Mouse (Mus musculus) embryonic facial prominence, embryonic 10.5 days (tissue): ENCODE results near the gene Erf. TPM values are rescaled to one million over a fixed set of nuclear protein-coding genes. Genes with fewer than 3 reads are reported as not detected.

Experiments used
- DNase-seq: peaks from one replicate; pipeline ENCODE4 v3.0.0-alpha.2; 2017; ENCODE audit warnings: low spot score
- H3K27ac ChIP-seq: fragments of 300-500 bp; sonication (generic); replicated peaks from 2 replicates; pipeline ENCODE4 v1.5.1; 2016; ENCODE audit warnings: mild to moderate bottlenecking
- H3K27me3 ChIP-seq: fragments of 300-500 bp; sonication (generic); replicated peaks from 2 replicates; pipeline ENCODE4 v1.6.1; 2016; ENCODE audit warnings: low read depth, mild to moderate bottlenecking; ENCODE audit not compliant: poor library complexity, severe bottlenecking
- H3K36me3 ChIP-seq: fragments of 300-500 bp; sonication (generic); replicated peaks from 2 replicates; pipeline ENCODE4 v1.6.1; 2016; ENCODE audit warnings: mild to moderate bottlenecking, moderate library complexity
- H3K4me1 ChIP-seq: fragments of 300-500 bp; sonication (generic); 2 replicates; pipeline ENCODE4 v1.6.1; 2016
- H3K4me3 ChIP-seq: fragments of 300-500 bp; sonication (generic); 2 replicates; pipeline ENCODE4 v1.5.1; 2016; ENCODE audit warnings: mild to moderate bottlenecking, moderate library complexity
- H3K9me3 ChIP-seq: fragments of 300-500 bp; sonication (generic); 2 replicates; pipeline ENCODE4 v1.6.1; 2016; ENCODE audit warnings: mild to moderate bottlenecking
- WGBS: fragments of 180-500 bp; shearing (Covaris S2); methylation state at CpG from one replicate; pipeline ENCODE4 v1.1.7; 2016; 5-methylcytosine and 5-hydroxymethylcytosine counted together
- microRNA-seq: library from miRNA; unstranded; fragments of <30 nt; microRNA quantifications from one replicate; pipeline ENCODE4, GENCODE M21; 2017
- polyA plus RNA-seq: library from polyadenylated mRNA; unstranded; fragments of >200 nt; fragmentation: Nextera tagmentation; extraction: Ambion mirVana; gene quantifications from 2 replicates; pipeline ENCODE4 v1.2.1, GENCODE M21; 2016

The Erf gene
- polyA plus RNA-seq, 1 experiment from 2014 or later = 10.9 TPM

DNA sequence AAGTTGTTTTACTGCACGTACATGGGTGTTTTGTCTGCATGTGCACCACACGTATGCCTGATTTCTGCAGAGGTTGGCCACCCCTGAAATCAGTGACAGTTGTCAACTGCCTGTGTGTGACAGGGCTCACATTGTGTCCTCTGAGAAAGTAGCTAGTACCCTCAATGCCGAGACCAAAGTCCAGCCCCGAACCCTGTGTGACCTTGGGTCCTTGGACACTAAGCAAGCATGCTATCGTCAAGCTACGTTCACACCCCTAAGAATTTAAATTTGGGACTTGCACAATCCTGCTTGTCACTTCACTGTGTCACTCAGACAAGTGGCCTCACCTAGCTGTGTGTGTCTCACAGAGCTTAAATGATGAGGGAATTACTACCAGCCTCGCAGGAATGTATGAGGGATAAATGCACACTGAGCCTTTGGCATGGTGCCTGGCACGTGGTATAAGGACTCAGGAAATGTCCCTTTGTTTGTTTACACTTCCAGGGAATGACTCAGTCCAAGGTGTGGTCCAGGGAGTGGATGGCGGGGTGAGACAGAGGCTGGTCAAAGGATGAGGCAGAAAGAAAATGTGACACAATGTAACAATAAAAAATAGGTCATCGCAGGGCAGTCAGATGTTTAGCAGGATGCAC is 53.1 kb downstream of the Erf start:
- Histone ChIP-seq H3K27me3 (no peaks in the 10 kb centered on the region), H3K4me1 (no peaks in the 10 kb centered on the region; the same call in 1 of the 2 replicates), H3K27ac (no peak overlapping the region), H3K9me3 (no peaks in the 10 kb centered on the region), H3K4me3 (no peak overlapping the region), H3K36me3 (peaks cover 10% of the 10 kb centered on the region)
- WGBS = 71% methylated on average over 10 of the region's 10 CpGs
- DNase-seq = no peak

GRCm38 (mm10) chr7:25196107-25196506 is 54.5 kb downstream of the Erf start:
- 87% methylated on average over 9 of the region's 9 CpGs for WGBS
- DNase-seq = no peak
- no peaks in the 10 kb centered on the region for H3K36me3 ChIP-seq
- H3K9me3 ChIP-seq = no peaks in the 10 kb centered on the region
- H3K4me1 ChIP-seq = no peaks in the 10 kb centered on the region; the same call in 1 of the 2 replicates
- no peak overlapping the region for H3K4me3 ChIP-seq
- no peaks in the 10 kb centered on the region for H3K27me3 ChIP-seq
- H3K27ac ChIP-seq = no peak overlapping the region

DNA sequence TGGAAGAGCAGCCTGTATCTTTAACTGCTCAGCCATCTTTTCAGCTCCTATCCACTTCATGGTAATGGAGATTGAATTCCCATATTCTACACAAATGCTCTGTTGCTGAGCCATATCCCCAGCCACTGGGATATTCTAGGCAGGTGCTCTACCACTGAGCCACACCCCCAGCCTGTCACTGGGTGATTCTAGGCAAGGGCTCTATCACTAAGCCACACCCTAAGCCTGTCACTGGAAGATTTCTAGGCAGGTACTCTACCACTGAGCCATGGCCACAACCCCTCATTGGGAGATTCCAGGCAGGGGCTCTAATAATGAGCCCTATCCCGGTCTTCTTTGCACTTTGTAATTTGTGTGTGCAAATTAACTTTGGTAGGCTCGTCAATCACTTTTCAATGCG is 55.4 kb downstream of the Erf start:
- no peaks in the 10 kb centered on the region; the same call in 1 of the 2 replicates for H3K4me1 ChIP-seq
- no peaks in the 10 kb centered on the region for H3K36me3 ChIP-seq
- H3K9me3 ChIP-seq = no peaks in the 10 kb centered on the region
- no peak for DNase-seq
- H3K4me3 ChIP-seq = no peak overlapping the region
- H3K27me3 ChIP-seq = no peaks in the 10 kb centered on the region
- 77% methylated on average over 3 of the region's 3 CpGs for WGBS
- H3K27ac ChIP-seq = no peak overlapping the region

Small RNA genes lying within 50 kb of the gene (microRNA-seq; reads per million reads assigned to microRNA genes)
- not detected for gene Mir7048

Other genes starting within 250 kb of the Erf start
- 4.4 and 5.4 TPM in 2 replicates for gene Atp1a3, start 244.8 kb downstream of the Erf start, polyA plus RNA-seq
- gene Grik5, start 178.4 kb downstream of the Erf start, polyA plus RNA-seq = 4.5 and 5.1 TPM in 2 replicates
- 44.4 and 45.8 TPM in 2 replicates for gene Zfp574, start 178.2 kb downstream of the Erf start, polyA plus RNA-seq
- gene Pou2f2, start 71.0 kb downstream of the Erf start, polyA plus RNA-seq = 4.9 and 6.2 TPM in 2 replicates
- 11.3 and 12.0 TPM in 2 replicates for gene Dedd2, start 30.1 kb downstream of the Erf start, polyA plus RNA-seq
- gene Zfp526, start 29.3 kb downstream of the Erf start, polyA plus RNA-seq = 2.7 and 3.3 TPM in 2 replicates
- 10.6 and 10.7 TPM in 2 replicates for gene Gsk3a, start 12.9 kb downstream of the Erf start, polyA plus RNA-seq
- 17.1 and 21.4 TPM in 2 replicates for gene Cic, start 16.9 kb upstream of the Erf start, polyA plus RNA-seq
- 281 and 301 TPM in 2 replicates for gene Pafah1b3, start 47.2 kb upstream of the Erf start, polyA plus RNA-seq
- 0.82 and 0.88 TPM in 2 replicates for gene Prr19, start 50.6 kb upstream of the Erf start, polyA plus RNA-seq
- gene Tmem145, start 55.3 kb upstream of the Erf start, polyA plus RNA-seq = 0.85 and 1.0 TPM in 2 replicates
- 17.6 and 17.7 TPM in 2 replicates for gene Megf8, start 66.4 kb upstream of the Erf start, polyA plus RNA-seq
- not detected in 2 replicates for gene Cnfn, start 119.0 kb upstream of the Erf start, polyA plus RNA-seq
- 7.8 and 11.6 TPM in 2 replicates for gene Lipe, start 147.9 kb upstream of the Erf start, polyA plus RNA-seq
- 0.69 and 0.75 TPM in 2 replicates for gene Cxcl17, start 162.1 kb upstream of the Erf start, polyA plus RNA-seq
- 1.5 TPM in 2 replicates for gene Ceacam1, start 226.8 kb upstream of the Erf start, polyA plus RNA-seq